Mouse (Mus musculus): ENCODE results near the gene Sppl2c. TPM values are rescaled to one million over a fixed set of nuclear protein-coding genes. Genes with fewer than 3 reads are reported as not detected.

Sppl2c gene
- not detected for polyA plus RNA-seq (2017; shearing (Covaris generic))

DNA sequence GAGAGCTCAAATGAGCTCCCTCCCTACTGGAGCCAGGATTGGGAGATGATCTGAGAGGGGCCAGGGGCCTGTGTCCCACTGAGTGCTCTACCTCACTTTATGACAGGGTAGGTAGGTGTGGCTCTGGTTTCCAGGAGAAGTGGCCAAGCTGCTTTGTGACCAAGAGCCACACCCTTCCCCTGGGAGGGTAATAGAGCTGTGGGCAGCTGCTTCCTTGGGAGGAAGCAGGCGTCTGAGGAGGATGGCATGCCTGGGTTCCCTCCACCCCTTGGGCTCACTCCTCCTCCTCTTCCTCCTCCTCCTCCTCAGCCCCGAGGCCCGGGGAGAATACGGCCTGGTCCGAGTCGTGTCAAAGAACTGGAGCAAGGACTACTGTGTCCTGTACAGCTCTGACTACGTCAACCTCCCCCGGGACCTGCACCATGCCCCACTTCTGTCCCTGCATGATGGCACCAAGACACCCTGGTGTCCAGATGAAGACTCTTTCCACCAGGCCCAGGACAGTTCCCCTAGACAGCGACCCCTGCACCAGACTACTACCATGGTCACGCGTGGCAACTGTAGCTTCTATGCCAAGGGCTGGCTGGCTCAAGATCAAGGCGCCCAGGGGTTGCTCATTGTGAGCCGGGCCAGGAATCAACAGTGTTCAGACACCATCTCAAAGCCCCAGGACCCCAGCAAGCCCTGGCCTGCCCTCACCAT lies at the start of gene Sppl2c:
TSS of gene Sppl2c (plus strand) at position 193 of the 702 bp plus-strand sequence.

GRCm38 (mm10) chr11:104231041-104231911 lies 45.1 kb downstream of the Sppl2c start, which contains the start of gene Mapt:
Gene Mapt, plus strand, starts transcription at chr11:104231390.

Other genes starting within 250 kb of the Sppl2c start
- 111 TPM for gene Nsf, start 232.3 kb upstream of the Sppl2c start, polyA plus RNA-seq (2017; shearing (Covaris generic))
- gene Arf2, start 219.6 kb upstream of the Sppl2c start, polyA plus RNA-seq (2017; shearing (Covaris generic)) = 20.7 TPM
- not detected for gene Crhr1, start 53.5 kb upstream of the Sppl2c start, polyA plus RNA-seq (2017; shearing (Covaris generic))
- gene Mapt, start 45.1 kb downstream of the Sppl2c start, polyA plus RNA-seq (2017; shearing (Covaris generic)) = 0.05 TPM